9 mouse cellular contexts compared by ENCODE assay signal in the genomic region with DNA sequence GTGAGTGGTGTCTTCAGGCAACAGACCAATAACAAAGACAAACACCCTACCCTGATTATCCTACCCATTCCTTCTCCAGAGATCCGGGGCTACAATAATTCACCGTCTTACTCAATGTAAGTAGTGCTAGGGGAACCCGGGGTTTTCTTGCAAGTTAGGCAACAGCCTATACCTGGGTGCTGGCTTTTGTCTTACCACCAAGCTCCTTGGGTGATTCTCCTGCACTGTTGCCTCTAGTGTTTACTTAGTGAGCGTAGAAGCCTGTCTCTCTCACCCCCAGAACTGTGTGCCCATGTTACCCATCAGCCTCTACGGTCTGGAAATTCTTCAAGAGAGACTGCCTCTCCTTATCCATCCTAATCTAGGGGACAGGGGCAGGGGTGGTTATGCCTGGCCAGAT. TPM values are rescaled to one million over a fixed set of nuclear protein-coding genes. Genes with fewer than 3 reads are reported as not detected.
DNase-seq lines count a peak whose midpoint lies in the region; ATAC-seq lines count a peak whose summit lies in the region.
"Had no signal": no experiment of that assay in that cellular context is flagged by ENCODE, and none has a peak within 500 bp of the region (broad histone marks: within the 10 kb centered on the region; RNA-seq: fewer than 3 reads in every experiment).

No protein-coding gene starts in this region.

- peaks cover 2% of the 10 kb centered on the region; the same call in 1 of the 2 replicates for H3K36me3 ChIP-seq in heart, embryonic 11.5 days (ENCODE audit: control insufficient read depth, insufficient read depth, low read length)
- H3K36me3 ChIP-seq in liver, embryonic 11.5 days (ENCODE audit: control insufficient read depth, insufficient read depth, low read length) = peaks cover 4% of the 10 kb centered on the region; the same call in 1 of the 2 replicates

- no peaks in the 10 kb centered on the region for H3K27me3 ChIP-seq in heart, embryonic 11.5 days (ENCODE audit: control insufficient read depth, insufficient read depth, low read length)
- no peaks in the 10 kb centered on the region for H3K27me3 ChIP-seq in liver, embryonic 11.5 days (replicated peaks; ENCODE audit: control insufficient read depth, insufficient read depth, low read length)

- DNase-seq in heart, postnatal 4 days = no peak
- DNase-seq in thymus, postnatal 14 days = peak; percentile 64
- DNase-seq in thymus, postnatal 25 days = no peak
- DNase-seq in liver, embryonic 11.5 days (ENCODE audit: low spot score) = no peak
- DNase-seq in retina, embryonic 14.5 days (ENCODE audit: low spot score) = no peak
- DNase-seq in cerebellum, postnatal 36 days = no peak
- no peak for DNase-seq in ovary, postnatal 10 days (ENCODE audit: low spot score)
- DNase-seq: cerebellum, adult 11 months had no signal

- no peak for ATAC-seq in heart, embryonic 11.5 days (replicated peaks; ENCODE audit: insufficient number of reproducible peaks, low FRiP score, low TSS enrichment)
- ATAC-seq in liver, embryonic 11.5 days (replicated peaks; ENCODE audit: low FRiP score) = no peak

- no peaks in the 10 kb centered on the region for H3K9me3 ChIP-seq in heart, embryonic 11.5 days (replicated peaks; ENCODE audit: control insufficient read depth, low read length)
- no peaks in the 10 kb centered on the region for H3K9me3 ChIP-seq in liver, embryonic 11.5 days (ENCODE audit: control insufficient read depth, low read length)

- peak overlapping the region; percentile 49 for H3K4me3 ChIP-seq in heart, embryonic 11.5 days (ENCODE audit: low read depth, low read length)
- H3K4me3 ChIP-seq in liver, embryonic 11.5 days (ENCODE audit: low read depth, low read length) = peak overlapping the region; percentile 56

- peaks cover 28% of the 10 kb centered on the region for H3K4me1 ChIP-seq in heart, embryonic 11.5 days (ENCODE audit: control insufficient read depth, insufficient read depth, low read length)
- peaks cover 53% of the 10 kb centered on the region for H3K4me1 ChIP-seq in liver, embryonic 11.5 days (replicated peaks; ENCODE audit: control insufficient read depth, insufficient read depth, low read length)

- 60% methylated on average over 5 of the region's 5 CpGs for WGBS in heart, embryonic 11.5 days (ENCODE audit: insufficient replicate concordance)
- WGBS in liver, embryonic 11.5 days = 54% methylated on average over 5 of the region's 5 CpGs

- peak overlapping the region; percentile 87 for H3K4me2 ChIP-seq in heart, embryonic 11.5 days
- peak overlapping the region; percentile 67 for H3K4me2 ChIP-seq in liver, embryonic 11.5 days

- peak overlapping the region; percentile 80 for H3K9ac ChIP-seq in heart, embryonic 11.5 days (ENCODE audit: low read depth, low read length)
- H3K9ac ChIP-seq in liver, embryonic 11.5 days (ENCODE audit: low read depth, low read length) = peak overlapping the region; percentile 78

- no peak overlapping the region; the same call in 1 of the 2 replicates for H3K27ac ChIP-seq in heart, embryonic 11.5 days (ENCODE audit: low read depth, low read length)
- H3K27ac ChIP-seq in liver, embryonic 11.5 days (ENCODE audit: low read depth, low read length) = peak overlapping the region; percentile 77

RNA-seq across cellular contexts. Expression of gene Ccnd3, which starts 0.6 kb away (rescaled TPM):
- 559 and 565 TPM in 2 replicates for polyA plus RNA-seq in heart, embryonic 11.5 days (2014; fragmentation: Nextera tagmentation; extraction: Ambion mirVana)
- total RNA-seq in heart, postnatal 4 days (2021) = 100 to 1,000 TPM; 170 to 175 TPM
- polyA plus RNA-seq in liver, embryonic 11.5 days (2014; fragmentation: Nextera tagmentation; extraction: Ambion mirVana) = 525 and 530 TPM in 2 replicates

RNA-seq across cellular contexts. Expression of gene Taf8, which starts 2.1 kb away (rescaled TPM):
- polyA plus RNA-seq in heart, embryonic 11.5 days (2014; fragmentation: Nextera tagmentation; extraction: Ambion mirVana) = 15.9 and 18.3 TPM in 2 replicates
- 10 to 100 TPM; 13.7 to 14.6 TPM for total RNA-seq in heart, postnatal 4 days (2021)
- 20.7 and 21.3 TPM in 2 replicates for polyA plus RNA-seq in liver, embryonic 11.5 days (2014; fragmentation: Nextera tagmentation; extraction: Ambion mirVana)
